Mouse (Mus musculus): ENCODE measurements at regions not wholly inside any gene's neighbourhood (a gene's known extent, or its start where the extent isn't known, plus 50 kb on each side); places are given as distances from the start of the nearest gene placed in this dataset.

GRCm38 (mm10) chr14:62192814-62193213 lies 99.6 kb upstream of the Rnaseh2b start:
- no peak for DNase-seq

- DNase-seq, result no peak
These were observed 99.0 kb upstream of the Rnaseh2b start for GRCm38 (mm10) chr14:62193371-62193770.

- DNase-seq, result no peak
These were observed 95.6 kb upstream of the Rnaseh2b start for GRCm38 (mm10) chr14:62196776-62197175.

- no peak for DNase-seq
These were observed 93.8 kb upstream of the Rnaseh2b start for GRCm38 (mm10) chr14:62198476-62199190.

- DNase-seq, result no peak
These were observed 77.3 kb upstream of the Rnaseh2b start for GRCm38 (mm10) chr14:62215071-62215470.

GRCm38 (mm10) chr14:62216995-62217394 lies 75.4 kb upstream of the Rnaseh2b start:
- DNase-seq, result no peak

GRCm38 (mm10) chr14:62217971-62218370 lies 74.4 kb upstream of the Rnaseh2b start:
- DNase-seq, result no peak

- DNase-seq, result no peak
These were observed 73.7 kb upstream of the Rnaseh2b start for GRCm38 (mm10) chr14:62218716-62219115.

GRCm38 (mm10) chr14:62220770-62221169 lies 71.6 kb upstream of the Rnaseh2b start:
- DNase-seq, result no peak
